Mouse (Mus musculus) ES-Bruce4 (cell line): ENCODE results near the gene Kcnj14. TPM values are rescaled to one million over a fixed set of nuclear protein-coding genes. Genes with fewer than 3 reads are reported as not detected.

Experiments used
- H3K27ac ChIP-seq: 2 replicates; pipeline ENCODE4 v1.5.1; 2012; ENCODE audit warnings: low read length, inconsistent platforms; ENCODE audit not compliant: insufficient read depth
- H3K27me3 ChIP-seq: 2 replicates; pipeline ENCODE4 v1.6.1; 2012; ENCODE audit warnings: mild to moderate bottlenecking, low read length, inconsistent platforms; ENCODE audit not compliant: control insufficient read depth, poor library complexity, insufficient read depth, severe bottlenecking
- H3K36me3 ChIP-seq: 2 replicates; pipeline ENCODE4 v1.6.1; 2012; ENCODE audit warnings: inconsistent platforms, mild to moderate bottlenecking, low read length, moderate library complexity; ENCODE audit not compliant: control insufficient read depth, poor library complexity, insufficient read depth, severe bottlenecking
- H3K4me1 ChIP-seq: one replicate; pipeline ENCODE4 v1.8.1; 2011; ENCODE audit warnings: low read length; ENCODE audit not compliant: control insufficient read depth, insufficient read depth
- H3K4me3 ChIP-seq: 2 replicates; pipeline ENCODE4 v1.5.1; 2011; ENCODE audit warnings: low read depth, mild to moderate bottlenecking, low read length
- H3K9ac ChIP-seq: 2 replicates; pipeline ENCODE4 v1.6.1; 2012; ENCODE audit warnings: low read depth, mild to moderate bottlenecking, inconsistent platforms; ENCODE audit not compliant: poor library complexity, severe bottlenecking
- H3K9me3 ChIP-seq: replicated peaks from 2 replicates; pipeline ENCODE4 v1.6.1; 2012; ENCODE audit warnings: mild to moderate bottlenecking, low read length, inconsistent platforms; ENCODE audit not compliant: control insufficient read depth, poor library complexity, insufficient read depth, severe bottlenecking
- CTCF ChIP-seq: IDR thresholded peaks from one replicate; pipeline ENCODE4 v1.8.1; 2011; ENCODE audit warnings: low read depth, low read length
- EP300 ChIP-seq: IDR thresholded peaks from 2 replicates; pipeline ENCODE4 v1.6.1; 2011; ENCODE audit warnings: low read depth, low read length; ENCODE audit not compliant: insufficient read depth
- POLR2A ChIP-seq: IDR thresholded peaks from one replicate; pipeline ENCODE4 v1.8.1; 2011; ENCODE audit warnings: low read length; ENCODE audit not compliant: insufficient read depth
- polyA plus RNA-seq: library from polyadenylated mRNA; stranded (reverse); fragments of >200 nt; gene quantifications from 2 replicates; pipeline ENCODE4 v1.2.4, GENCODE M21; 2011; ENCODE audit warnings: low read depth; ENCODE audit not compliant: missing spikeins, insufficient read depth, insufficient read length

The Kcnj14 gene
- polyA plus RNA-seq, 1 experiment = not detected

- Histone ChIP-seq H3K27me3 (no peaks in the 10 kb centered on the region), H3K36me3 (peaks cover 29% of the 10 kb centered on the region), H3K9ac (peak overlapping the region; percentile 93), H3K27ac (no peak overlapping the region), H3K4me1 (no peaks in the 10 kb centered on the region), H3K4me3 (peak overlapping the region; percentile 97), H3K9me3 (no peaks in the 10 kb centered on the region)
- no peak for TF ChIP-seq EP300
- no peak for TF ChIP-seq CTCF
- no peak for TF ChIP-seq POLR2A
These were observed 11.7 kb downstream of the Kcnj14 start for GRCm38 (mm10) chr7:45812921-45813320.

- H3K27me3 ChIP-seq = no peaks in the 10 kb centered on the region
- no peaks in the 10 kb centered on the region for H3K9me3 ChIP-seq
- no peak overlapping the region for H3K4me3 ChIP-seq
- no peaks in the 10 kb centered on the region for H3K4me1 ChIP-seq
- no peak overlapping the region for H3K9ac ChIP-seq
- H3K36me3 ChIP-seq = peaks cover 37% of the 10 kb centered on the region
- no peak overlapping the region for H3K27ac ChIP-seq
- TF ChIP-seq CTCF = no peak
- TF ChIP-seq POLR2A = no peak
- no peak for TF ChIP-seq EP300
These were observed 15.1 kb downstream of the Kcnj14 start for GRCm38 (mm10) chr7:45809276-45810075.

- H3K9ac ChIP-seq = no peak overlapping the region
- TF ChIP-seq EP300 = no peak
- H3K4me3 ChIP-seq = no peak overlapping the region
- H3K36me3 ChIP-seq = peaks cover 37% of the 10 kb centered on the region
- H3K27me3 ChIP-seq = no peaks in the 10 kb centered on the region
- no peak overlapping the region for H3K27ac ChIP-seq
- H3K4me1 ChIP-seq = no peaks in the 10 kb centered on the region
- no peaks in the 10 kb centered on the region for H3K9me3 ChIP-seq
These were observed 16.1 kb downstream of the Kcnj14 start for GRCm38 (mm10) chr7:45808471-45808870.

DNA sequence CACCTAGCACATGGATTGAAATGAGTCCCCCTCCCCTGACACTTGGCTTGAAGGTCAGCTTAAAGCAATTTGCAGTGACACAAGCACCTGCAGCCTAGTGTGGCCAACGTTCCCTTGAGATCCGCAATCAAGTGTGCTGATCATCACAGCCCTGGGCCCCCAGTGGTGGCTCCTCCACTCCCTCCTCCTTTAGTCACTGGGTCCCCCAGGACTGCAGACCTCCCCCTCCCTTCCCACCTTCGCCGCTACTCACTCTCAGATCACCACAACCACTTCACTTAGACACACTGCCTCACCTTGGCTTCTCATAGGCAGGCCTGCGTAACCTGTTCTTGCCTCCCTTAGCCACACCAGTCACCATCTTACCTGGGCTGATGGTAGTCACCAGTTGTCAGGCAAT, 18.6 kb downstream of the Kcnj14 start:
- no peak for TF ChIP-seq CTCF
- no peak for TF ChIP-seq EP300
- TF ChIP-seq POLR2A = no peak
- H3K36me3 ChIP-seq = peaks cover 25% of the 10 kb centered on the region

DNA sequence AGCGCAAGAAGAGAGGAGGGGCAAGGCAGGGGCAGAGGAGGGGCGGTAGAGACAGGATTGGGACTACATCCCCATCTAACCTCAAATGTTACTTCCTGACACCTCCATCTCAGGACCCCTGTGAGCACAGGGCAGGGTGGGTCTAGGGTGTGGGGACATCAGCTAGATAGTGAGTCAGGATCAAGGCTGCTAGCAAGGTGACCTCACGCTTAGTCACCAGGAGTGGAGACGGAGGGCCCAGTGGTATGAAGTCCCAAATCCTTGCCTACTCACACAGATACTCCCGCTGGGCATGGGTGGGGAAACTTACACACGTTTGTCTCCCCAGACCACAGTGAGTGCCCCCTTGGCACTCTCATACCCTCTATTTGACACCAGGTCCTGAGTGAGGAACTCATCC, 22.0 kb downstream of the Kcnj14 start:
- TF ChIP-seq CTCF (no peak), POLR2A (no peak), EP300 (no peak)
- Histone ChIP-seq H3K9ac (no peak overlapping the region), H3K4me3 (no peak overlapping the region), H3K27ac (no peak overlapping the region), H3K9me3 (no peaks in the 10 kb centered on the region), H3K4me1 (peaks cover 2% of the 10 kb centered on the region), H3K27me3 (no peaks in the 10 kb centered on the region), H3K36me3 (peaks cover 5% of the 10 kb centered on the region)

More for the DNA sequence above, 18.6 kb downstream of the Kcnj14 start:
- no peaks in the 10 kb centered on the region for H3K9me3 ChIP-seq
- no peak overlapping the region for H3K4me3 ChIP-seq
- no peaks in the 10 kb centered on the region for H3K27me3 ChIP-seq
- no peaks in the 10 kb centered on the region for H3K4me1 ChIP-seq
- H3K27ac ChIP-seq = no peak overlapping the region
- H3K9ac ChIP-seq = no peak overlapping the region

- peak overlapping the region; percentile 70 for H3K4me3 ChIP-seq
- H3K36me3 ChIP-seq = no peaks in the 10 kb centered on the region
- no peak overlapping the region for H3K27ac ChIP-seq
- H3K27me3 ChIP-seq = no peaks in the 10 kb centered on the region
- H3K4me1 ChIP-seq = peaks cover 6% of the 10 kb centered on the region
- TF ChIP-seq POLR2A (no peak), CTCF (peak; percentile 100), EP300 (0 out of 2 replicates have a peak, but pooled peaks have one; percentile 52)
- no peaks in the 10 kb centered on the region for H3K9me3 ChIP-seq
- no peak overlapping the region for H3K9ac ChIP-seq
These were observed 23.2 kb downstream of the Kcnj14 start for GRCm38 (mm10) chr7:45801348-45801747.
